ENCODE assay signal across 8 mouse cellular contexts in genomic region chr2:116061401-116062021, GRCm38 (mm10). TPM values are rescaled to one million over a fixed set of nuclear protein-coding genes. Genes with fewer than 3 reads are reported as not detected.
DNase-seq lines count a peak whose midpoint lies in the region; ATAC-seq and TF ChIP-seq lines count a peak whose summit lies in the region.

No protein-coding gene starts in this region.

- peak overlapping the region; percentile 89 for H3K4me3 ChIP-seq in heart, embryonic 15.5 days
- peak overlapping the region; percentile 42 for H3K4me3 ChIP-seq in limb, embryonic 14.5 days (replicated peaks; ENCODE audit: low read length)
- peak overlapping the region; percentile 61 for H3K4me3 ChIP-seq in neural tube, embryonic 15.5 days (replicated peaks)

- TF ChIP-seq POLR2A in limb, embryonic 14.5 days (IDR thresholded peaks at IDR 0.05; ENCODE audit: borderline replicate concordance, extremely low read depth, insufficient read depth, insufficient read length), result no peak

- H3K4me1 ChIP-seq in heart, embryonic 15.5 days (replicated peaks), result peaks cover 28% of the 10 kb centered on the region
- H3K4me1 ChIP-seq in limb, embryonic 14.5 days (ENCODE audit: control insufficient read depth, insufficient read depth, low read length), result peaks cover 9% of the 10 kb centered on the region; the same call in 1 of the 2 replicates
- peaks cover 48% of the 10 kb centered on the region for H3K4me1 ChIP-seq in neural tube, embryonic 15.5 days

- peaks cover 4% of the 10 kb centered on the region; the same call in 1 of the 2 replicates for H3K36me3 ChIP-seq in heart, embryonic 15.5 days
- no peaks in the 10 kb centered on the region for H3K36me3 ChIP-seq in limb, embryonic 14.5 days (ENCODE audit: control insufficient read depth, insufficient read depth, low read length)
- no peaks in the 10 kb centered on the region for H3K36me3 ChIP-seq in neural tube, embryonic 15.5 days

- peak overlapping the region; percentile 81 for H3K4me2 ChIP-seq in heart, embryonic 15.5 days
- peak overlapping the region; percentile 81 for H3K4me2 ChIP-seq in limb, embryonic 14.5 days (replicated peaks; ENCODE audit: low read depth, low read length, severe bottlenecking)
- H3K4me2 ChIP-seq in neural tube, embryonic 15.5 days, result peak overlapping the region; percentile 81

- H3K9ac ChIP-seq in heart, embryonic 15.5 days, result peak overlapping the region; percentile 95
- peak overlapping the region; percentile 46 for H3K9ac ChIP-seq in limb, embryonic 14.5 days (ENCODE audit: low read depth, low read length, severe bottlenecking)
- H3K9ac ChIP-seq in neural tube, embryonic 15.5 days (replicated peaks), result peak overlapping the region; percentile 75

- H3K9me3 ChIP-seq in heart, embryonic 15.5 days (replicated peaks), result no peaks in the 10 kb centered on the region
- no peaks in the 10 kb centered on the region for H3K9me3 ChIP-seq in limb, embryonic 14.5 days (ENCODE audit: control insufficient read depth, low read length)
- H3K9me3 ChIP-seq in neural tube, embryonic 15.5 days (replicated peaks), result no peaks in the 10 kb centered on the region

- H3K27ac ChIP-seq in heart, embryonic 15.5 days, result peak overlapping the region; percentile 99
- no peak overlapping the region for H3K27ac ChIP-seq in limb, embryonic 14.5 days (replicated peaks; ENCODE audit: low read depth, low read length)
- H3K27ac ChIP-seq in neural tube, embryonic 15.5 days (replicated peaks), result peak overlapping the region; percentile 94

- ATAC-seq in heart, embryonic 15.5 days (replicated peaks; ENCODE audit: insufficient number of reproducible peaks, insufficient read depth, low FRiP score, low read depth), result no peak
- ATAC-seq in limb, embryonic 14.5 days (ENCODE audit: low FRiP score, low read depth), result no peak
- no peak for ATAC-seq in neural tube, embryonic 15.5 days (ENCODE audit: low FRiP score)
- no peak for ATAC-seq in erythroblast, adult 5-6 weeks (replicated peaks; ENCODE audit: low FRiP score, poor library complexity, severe bottlenecking)

- peak; percentile 49 for DNase-seq in adrenal gland, postnatal 14 days
- DNase-seq in adrenal gland, adult 8-10 months, result no peak
- DNase-seq in ZHBTc4 (ENCODE audit: low read depth, low spot score), result peak; percentile 45
- DNase-seq in limb, embryonic 14.5 days (ENCODE audit: low spot score), result no peak
- no peak for DNase-seq in adrenal gland, adult (ENCODE audit: inconsistent age in 2 of 2, low spot score in 1 of 2)

- 2% methylated on average over 30 of the region's 30 CpGs for WGBS in heart, embryonic 15.5 days
- 2% methylated on average over 30 of the region's 30 CpGs for WGBS in limb, embryonic 14.5 days
- WGBS in neural tube, embryonic 15.5 days, result 1% methylated on average over 30 of the region's 30 CpGs

- no peaks in the 10 kb centered on the region for H3K27me3 ChIP-seq in heart, embryonic 15.5 days
- H3K27me3 ChIP-seq in limb, embryonic 14.5 days (ENCODE audit: control insufficient read depth, insufficient read depth, low read length), result peaks cover 68% of the 10 kb centered on the region
- H3K27me3 ChIP-seq in neural tube, embryonic 15.5 days (replicated peaks), result no peaks in the 10 kb centered on the region

RNA-seq across cellular contexts. Expression of gene Meis2, which starts 4.1 kb away (rescaled TPM):
- total RNA-seq in adrenal gland, postnatal 14 days (2021), result 150 and 159 TPM in 2 replicates
- total RNA-seq in adrenal gland, adult 8-10 months (2022), result 100 to 1,000 TPM; 197 to 340 (median 252) TPM
- polyA plus RNA-seq in heart, embryonic 15.5 days (2015; fragmentation: Nextera tagmentation; extraction: Ambion mirVana), result 24.0 and 25.7 TPM in 2 replicates
- polyA plus RNA-seq in limb, embryonic 14.5 days (2012; rRNA removed), result 16.2 and 26.2 TPM in 2 replicates
- 17.3 and 17.9 TPM in 2 replicates for polyA plus RNA-seq in limb, embryonic 14.5 days (2014; fragmentation: Nextera tagmentation; extraction: Ambion mirVana)
- 74.4 and 95.5 TPM in 2 replicates for polyA plus RNA-seq in neural tube, embryonic 15.5 days (2015; fragmentation: Nextera tagmentation; extraction: Ambion mirVana)
- 0.63 TPM in 1 of 2 replicates, not detected in the other for total RNA-seq in erythroblast, adult 5-6 weeks (2015; ENCODE audit: low replicate concordance)
- not detected in 2 replicates for total RNA-seq in erythroblast, adult 5-6 weeks (2017; ENCODE audit: low replicate concordance)

Comparison
In these comparisons a context has a peak if more than half of its experiments do, and no peak if none do; other contexts are left out.
1. DNase-seq: peak in adrenal gland, postnatal 14 days (single experiment) and ZHBTc4 (single experiment); none in adrenal gland, adult 8-10 months (single experiment), limb, embryonic 14.5 days (single experiment) and adrenal gland, adult (0 of 2).
2. RNA of gene Meis2, which starts 4.1 kb away (total RNA-seq): 197 to 340 TPM in adrenal gland, adult 8-10 months and 150 to 159 TPM in adrenal gland, postnatal 14 days; 0.63 TPM in erythroblast, adult 5-6 weeks; every median in the first group is over 10 times any median in the second.
3. Peak in every context shown above with its lines, with median percentiles within 50 percentile points of each other: H3K4me2 ChIP-seq, H3K4me3 ChIP-seq and H3K9ac ChIP-seq.